20 mouse cellular contexts compared by ENCODE assay signal in genomic region chr3:140821266-140821665, GRCm38 (mm10).
"Had no signal": no experiment of that assay in that cellular context is flagged by ENCODE, and none has a peak within 500 bp of the region (broad histone marks: within the 10 kb centered on the region; RNA-seq: fewer than 3 reads in every experiment).

No protein-coding gene starts in this region.

- H3K9me3 ChIP-seq: limb, embryonic 10.5 days; limb, embryonic 13.5 days; liver, embryonic 12.5 days; liver, embryonic 15.5 days; lung, embryonic 15.5 days; midbrain, embryonic 13.5 days; neural tube, embryonic 13.5 days had no signal

- H3K4me3 ChIP-seq: layer of hippocampus, adult 2 months; limb, embryonic 10.5 days; limb, embryonic 13.5 days; liver, embryonic 12.5 days; liver, embryonic 15.5 days; lung, embryonic 15.5 days; midbrain, embryonic 13.5 days; neural tube, embryonic 13.5 days had no signal

- DNase-seq: kidney, adult 2 months; kidney, postnatal 25 days; layer of hippocampus, adult 9-11 months; liver; lung, adult 18-20 months; lung, postnatal 14 days; thymus, adult 18-20 months; thymus, postnatal 36 days had no signal

- H3K27me3 ChIP-seq: limb, embryonic 13.5 days; liver, embryonic 12.5 days; liver, embryonic 15.5 days; lung, embryonic 15.5 days; midbrain, embryonic 13.5 days; neural tube, embryonic 13.5 days had no signal

- H3K27ac ChIP-seq: kidney, postnatal 0 days; layer of hippocampus, adult 2 months; limb, embryonic 10.5 days; limb, embryonic 13.5 days; liver, embryonic 12.5 days; liver, embryonic 15.5 days; lung, embryonic 15.5 days; macrophage; midbrain, embryonic 13.5 days; neural tube, embryonic 13.5 days had no signal

- H3K4me1 ChIP-seq: limb, embryonic 10.5 days; limb, embryonic 13.5 days; liver, embryonic 12.5 days; liver, embryonic 15.5 days; lung, embryonic 15.5 days; midbrain, embryonic 13.5 days; neural tube, embryonic 13.5 days had no signal

- H3K36me3 ChIP-seq: limb, embryonic 10.5 days; limb, embryonic 13.5 days; liver, embryonic 12.5 days; liver, embryonic 15.5 days; lung, embryonic 15.5 days; midbrain, embryonic 13.5 days; neural tube, embryonic 13.5 days had no signal

- H3K4me2 ChIP-seq: limb, embryonic 13.5 days; liver, embryonic 12.5 days; liver, embryonic 15.5 days; lung, embryonic 15.5 days; midbrain, embryonic 13.5 days; neural tube, embryonic 13.5 days had no signal

- H3K9ac ChIP-seq: limb, embryonic 13.5 days; liver, embryonic 12.5 days; liver, embryonic 15.5 days; lung, embryonic 15.5 days; midbrain, embryonic 13.5 days; neural tube, embryonic 13.5 days had no signal

- ATAC-seq: intestine, postnatal 0 days; liver, embryonic 12.5 days; midbrain, embryonic 13.5 days; midbrain, embryonic 16.5 days had no signal
